Mouse (Mus musculus): ENCODE data around the gene Ugt1a1.
A peak's percentile ranks its signal among the peaks of the same experiment; 100 is the strongest.

Gene Ugt1a1

GRCm38 (mm10) chr1:88257681-88258080 lies 45.9 kb downstream of the Ugt1a1 start:
- no peak for DNase-seq (ENCODE audit: low spot score in 2 of 2)

- DNase-seq (ENCODE audit: low spot score in 2 of 2): no peak
Measured at GRCm38 (mm10) chr1:88258361-88258760, 46.6 kb downstream of the Ugt1a1 start.

GRCm38 (mm10) chr1:88258881-88259642 lies 47.3 kb downstream of the Ugt1a1 start:
- DNase-seq (ENCODE audit: low spot score in 2 of 2): peak; percentile 76 to 85

GRCm38 (mm10) chr1:88259643-88260024 lies 47.9 kb downstream of the Ugt1a1 start:
- peak in 1 of 2 experiments; percentile 82 for DNase-seq (ENCODE audit: low spot score in 2 of 2)

- DNase-seq (ENCODE audit: low spot score in 2 of 2): peak in 1 of 2 experiments; percentile 89
Measured at GRCm38 (mm10) chr1:88260114-88260513, 48.4 kb downstream of the Ugt1a1 start.

GRCm38 (mm10) chr1:88260604-88261377 lies 49.0 kb downstream of the Ugt1a1 start:
- no peak for DNase-seq (ENCODE audit: low spot score in 2 of 2)

- no peak for DNase-seq (ENCODE audit: low spot score in 2 of 2)
Measured at GRCm38 (mm10) chr1:88261706-88262105, 49.9 kb downstream of the Ugt1a1 start.

- DNase-seq (ENCODE audit: low spot score in 2 of 2): peak; percentile 89 to 98
Measured at GRCm38 (mm10) chr1:88262255-88262654, 50.5 kb downstream of the Ugt1a1 start.

GRCm38 (mm10) chr1:88262961-88263360 lies 51.2 kb downstream of the Ugt1a1 start:
- DNase-seq (ENCODE audit: low spot score in 2 of 2): peak in 1 of 2 experiments; percentile 80

- no peak for DNase-seq (ENCODE audit: low spot score in 2 of 2)
Measured at GRCm38 (mm10) chr1:88263778-88264177, 52.0 kb downstream of the Ugt1a1 start.

- DNase-seq (ENCODE audit: low spot score in 2 of 2): no peak
Measured at GRCm38 (mm10) chr1:88264237-88264868, 52.6 kb downstream of the Ugt1a1 start.

- DNase-seq (ENCODE audit: low spot score in 2 of 2): peak in 1 of 2 experiments; percentile 83
Measured at GRCm38 (mm10) chr1:88264869-88265240, 53.1 kb downstream of the Ugt1a1 start.

- DNase-seq (ENCODE audit: low spot score in 2 of 2): peak; percentile 37 to 67
Measured at GRCm38 (mm10) chr1:88266123-88266522, 54.4 kb downstream of the Ugt1a1 start.

GRCm38 (mm10) chr1:88267489-88267888 lies 55.7 kb downstream of the Ugt1a1 start:
- no peak for DNase-seq (ENCODE audit: low spot score in 2 of 2)

- DNase-seq (ENCODE audit: low spot score in 2 of 2): peak in 1 of 2 experiments; percentile 43
Measured at GRCm38 (mm10) chr1:88268070-88268469, 56.3 kb downstream of the Ugt1a1 start.

Measured in urinary bladder, postnatal 4 days (tissue).